Comparison of ENCODE assay signal across 8 mouse cellular contexts in genomic region chrX:144317548-144318163, GRCm38 (mm10). TPM values are rescaled to one million over a fixed set of nuclear protein-coding genes. Genes with fewer than 3 reads are reported as not detected.
DNase-seq lines count a peak whose midpoint lies in the region; ATAC-seq and TF ChIP-seq lines count a peak whose summit lies in the region.

Alg13 (plus strand) TSS chrX:144317804.

- no peak for TF ChIP-seq RAD21 in CH12.LX (IDR thresholded peaks at IDR 0.05; ENCODE audit: low read depth, low read length)

- DNase-seq in CH12.LX (ENCODE audit: extremely low read depth), result peak; percentile 59
- peak; percentile 40 for DNase-seq in c-Kit-positive CD71-positive TER-119-negative erythroid progenitor cells, embryonic 14.5 days (ENCODE audit: low read depth)
- peak; percentile 89 for DNase-seq in forebrain, embryonic 11.5 days (ENCODE audit: low spot score)
- peak; percentile 83 to 90 for DNase-seq in kidney, postnatal 36 days
- peak; percentile 49 to 56 (median 54) for DNase-seq in liver, embryonic 14.5 days (ENCODE audit: low read depth in 3 of 3, low spot score in 3 of 3)
- DNase-seq in neural tube, embryonic 11.5 days (ENCODE audit: low spot score), result peak; percentile 84

- peak within 1 kb of the TSS; percentile 90 for H3K9ac ChIP-seq in CH12.LX (ENCODE audit: insufficient read depth, low read depth)
- peak within 1 kb of the TSS; percentile 56 for H3K9ac ChIP-seq in forebrain, embryonic 11.5 days (ENCODE audit: low read length)
- peak within 1 kb of the TSS; percentile 82 for H3K9ac ChIP-seq in heart, embryonic 16.5 days (ENCODE audit: low read length)
- H3K9ac ChIP-seq in liver, embryonic 14.5 days (replicated peaks), result peak within 1 kb of the TSS; percentile 71
- peak within 1 kb of the TSS; percentile 58 for H3K9ac ChIP-seq in neural tube, embryonic 11.5 days (ENCODE audit: low read length)
- peak within 1 kb of the TSS; percentile 78 for H3K9ac ChIP-seq in stomach, embryonic 16.5 days (ENCODE audit: low read length)

- H3K27ac ChIP-seq in CH12.LX (ENCODE audit: insufficient read depth, low read depth), result peak within 1 kb of the TSS; percentile 65
- no peak within 1 kb of the TSS for H3K27ac ChIP-seq in forebrain, embryonic 11.5 days (ENCODE audit: low read depth, low read length)
- peak within 1 kb of the TSS; percentile 57 for H3K27ac ChIP-seq in heart, embryonic 16.5 days (ENCODE audit: low read length)
- peak within 1 kb of the TSS; percentile 10; the same call in 1 of the 2 replicates for H3K27ac ChIP-seq in liver, embryonic 14.5 days
- H3K27ac ChIP-seq in neural tube, embryonic 11.5 days (ENCODE audit: low read depth, low read length), result no peak within 1 kb of the TSS
- H3K27ac ChIP-seq in stomach, embryonic 16.5 days (ENCODE audit: low read length), result peak within 1 kb of the TSS; percentile 49

- H3K9me3 ChIP-seq in CH12.LX (replicated peaks; ENCODE audit: low read length), result no peaks in the 10 kb centered on the region
- no peaks in the 10 kb centered on the region for H3K9me3 ChIP-seq in forebrain, embryonic 11.5 days (ENCODE audit: control insufficient read depth, low read length)
- no peaks in the 10 kb centered on the region for H3K9me3 ChIP-seq in heart, embryonic 16.5 days (replicated peaks; ENCODE audit: control insufficient read depth, low read length)
- H3K9me3 ChIP-seq in liver, embryonic 14.5 days (ENCODE audit: control insufficient read depth, low read length), result no peaks in the 10 kb centered on the region
- H3K9me3 ChIP-seq in neural tube, embryonic 11.5 days (ENCODE audit: control insufficient read depth, low read length), result no peaks in the 10 kb centered on the region
- H3K9me3 ChIP-seq in stomach, embryonic 16.5 days (replicated peaks; ENCODE audit: control insufficient read depth, low read length), result no peaks in the 10 kb centered on the region

- WGBS in forebrain, embryonic 11.5 days, result 21% methylated on average over 44 of the region's 47 CpGs
- 9% methylated on average over 46 of the region's 47 CpGs for WGBS in heart, embryonic 16.5 days
- 12% methylated on average over 40 of the region's 47 CpGs for WGBS in liver, embryonic 14.5 days (ENCODE audit: insufficient replicate concordance)
- 10% methylated on average over 39 of the region's 47 CpGs for WGBS in neural tube, embryonic 11.5 days
- 13% methylated on average over 47 of the region's 47 CpGs for WGBS in stomach, embryonic 16.5 days

- dilution Hi-C loops in CH12.LX (cut with MboI; ENCODE audit: extremely low pct_ligation_motif_present, extremely low pct_unique_long_range_greater_than_20kb, low sequenced_read_pairs), result no loop called here

- ATAC-seq in forebrain, embryonic 11.5 days (replicated peaks; ENCODE audit: low FRiP score), result peak; percentile 93
- ATAC-seq in heart, embryonic 16.5 days (replicated peaks; ENCODE audit: extremely low read depth, insufficient read depth, low FRiP score), result peak; percentile 89
- ATAC-seq in liver, embryonic 14.5 days (ENCODE audit: insufficient read depth), result peak; percentile 87
- ATAC-seq in neural tube, embryonic 11.5 days (ENCODE audit: insufficient read depth, low FRiP score, low TSS enrichment), result peak; percentile 92
- ATAC-seq in stomach, embryonic 16.5 days (ENCODE audit: insufficient read depth, low FRiP score), result peak; percentile 89

- peak within 1 kb of the TSS; percentile 65 to 99 (median 75) for H3K4me3 ChIP-seq in CH12.LX (replicated peaks in 1 of 3; ENCODE audit: low read depth in 2 of 3, low read length in 2 of 3, poor library complexity in 1 of 3)
- H3K4me3 ChIP-seq in forebrain, embryonic 11.5 days (ENCODE audit: low read depth, low read length), result peak within 1 kb of the TSS; percentile 57
- H3K4me3 ChIP-seq in heart, embryonic 16.5 days (ENCODE audit: low read length), result peak within 1 kb of the TSS; percentile 63
- H3K4me3 ChIP-seq in liver, embryonic 14.5 days (ENCODE audit: insufficient read depth in 1 of 2, low read depth in 2 of 2, low read length in 2 of 2), result peak within 1 kb of the TSS; percentile 72 to 80
- peak within 1 kb of the TSS; percentile 57 for H3K4me3 ChIP-seq in neural tube, embryonic 11.5 days (ENCODE audit: low read depth, low read length)
- peak within 1 kb of the TSS; percentile 67 for H3K4me3 ChIP-seq in stomach, embryonic 16.5 days (replicated peaks; ENCODE audit: low read length)

- TF ChIP-seq EP300 in CH12.LX (IDR thresholded peaks at IDR 0.05; ENCODE audit: low read length), result no peak
- no peak for TF ChIP-seq EP300 in liver, embryonic 14.5 days (IDR thresholded peaks at IDR 0.05; ENCODE audit: low read depth)

- peaks cover 17% of the 10 kb centered on the region for H3K79me2 ChIP-seq in CH12.LX (replicated peaks; ENCODE audit: control insufficient read depth, extremely low read depth, insufficient read depth, poor library complexity, severe bottlenecking)

- peak within 1 kb of the TSS; percentile 67 for H3K4me2 ChIP-seq in CH12.LX (ENCODE audit: insufficient read depth, low read depth, poor library complexity, severe bottlenecking)
- peak within 1 kb of the TSS; percentile 70 for H3K4me2 ChIP-seq in forebrain, embryonic 11.5 days (ENCODE audit: low read depth, low read length, severe bottlenecking)
- peak within 1 kb of the TSS; percentile 93 for H3K4me2 ChIP-seq in heart, embryonic 16.5 days (ENCODE audit: low read depth, low read length)
- H3K4me2 ChIP-seq in liver, embryonic 14.5 days (ENCODE audit: low read depth), result peak within 1 kb of the TSS; percentile 82
- H3K4me2 ChIP-seq in neural tube, embryonic 11.5 days (ENCODE audit: low read depth), result peak within 1 kb of the TSS; percentile 79
- peak within 1 kb of the TSS; percentile 78 for H3K4me2 ChIP-seq in stomach, embryonic 16.5 days (ENCODE audit: low read depth, low read length)

- H3K27me3 ChIP-seq in CH12.LX (replicated peaks), result no peaks in the 10 kb centered on the region
- H3K27me3 ChIP-seq in forebrain, embryonic 11.5 days (ENCODE audit: control insufficient read depth, insufficient read depth, low read length), result no peaks in the 10 kb centered on the region
- no peaks in the 10 kb centered on the region for H3K27me3 ChIP-seq in heart, embryonic 16.5 days (ENCODE audit: control insufficient read depth, insufficient read depth, low read length)
- H3K27me3 ChIP-seq in liver, embryonic 14.5 days (ENCODE audit: control insufficient read depth, insufficient read depth, low read length), result no peaks in the 10 kb centered on the region
- no peaks in the 10 kb centered on the region for H3K27me3 ChIP-seq in neural tube, embryonic 11.5 days (ENCODE audit: control insufficient read depth, insufficient read depth, low read length)
- H3K27me3 ChIP-seq in stomach, embryonic 16.5 days (ENCODE audit: control insufficient read depth, insufficient read depth, low read length), result no peaks in the 10 kb centered on the region

- in situ Hi-C loops in CH12.LX (cut with MboI; ENCODE audit: low pct_ligation_motif_present, low pct_unique_long_range_greater_than_20kb, low sequenced_read_pairs), result no loop called here

- peak; percentile 61; the same call in 1 of the 2 replicates for TF ChIP-seq POLR2A in CH12.LX (IDR thresholded peaks at IDR 0.05; ENCODE audit: low read depth, low read length)

- no peak for TF ChIP-seq CTCF in CH12.LX (conservative IDR thresholded peaks at IDR 0.05 in 1 of 2, IDR thresholded peaks at IDR 0.05 in 1 of 2; ENCODE audit: low read depth in 2 of 2, low read length in 2 of 2)
- no peak for TF ChIP-seq CTCF in liver, embryonic 14.5 days (IDR thresholded peaks at IDR 0.05; ENCODE audit: low read depth)

- peaks cover 0 to 3% of the 10 kb centered on the region in 2 experiments for H3K36me3 ChIP-seq in CH12.LX (replicated peaks in 1 of 2; ENCODE audit: control insufficient read depth in 1 of 2, insufficient read depth in 1 of 2, low read length in 1 of 2)
- no peaks in the 10 kb centered on the region for H3K36me3 ChIP-seq in forebrain, embryonic 11.5 days (ENCODE audit: control insufficient read depth, insufficient read depth, low read length)
- H3K36me3 ChIP-seq in heart, embryonic 16.5 days (ENCODE audit: control insufficient read depth, insufficient read depth), result no peaks in the 10 kb centered on the region
- no peaks in the 10 kb centered on the region for H3K36me3 ChIP-seq in liver, embryonic 14.5 days (replicated peaks; ENCODE audit: control insufficient read depth, insufficient read depth, low read depth)
- no peaks in the 10 kb centered on the region for H3K36me3 ChIP-seq in neural tube, embryonic 11.5 days (ENCODE audit: control insufficient read depth, insufficient read depth, low read length)
- H3K36me3 ChIP-seq in stomach, embryonic 16.5 days (ENCODE audit: control insufficient read depth, insufficient read depth, low read length), result no peaks in the 10 kb centered on the region

- peaks cover 6 to 18% of the 10 kb centered on the region in 2 experiments; a peak in 2 of 4 replicates for H3K4me1 ChIP-seq in CH12.LX (ENCODE audit: control insufficient read depth in 1 of 2, insufficient read depth in 2 of 2)
- H3K4me1 ChIP-seq in forebrain, embryonic 11.5 days (replicated peaks; ENCODE audit: control insufficient read depth, insufficient read depth, low read length), result no peaks in the 10 kb centered on the region
- H3K4me1 ChIP-seq in heart, embryonic 16.5 days (ENCODE audit: control insufficient read depth, insufficient read depth, low read length), result no peaks in the 10 kb centered on the region
- peaks cover 0 to 6% of the 10 kb centered on the region in 2 experiments; a peak in 2 of 4 replicates for H3K4me1 ChIP-seq in liver, embryonic 14.5 days (replicated peaks; ENCODE audit: control insufficient read depth in 2 of 2, insufficient read depth in 2 of 2, low read length in 1 of 2)
- H3K4me1 ChIP-seq in neural tube, embryonic 11.5 days (ENCODE audit: control insufficient read depth, insufficient read depth, low read length), result no peaks in the 10 kb centered on the region
- no peaks in the 10 kb centered on the region for H3K4me1 ChIP-seq in stomach, embryonic 16.5 days (ENCODE audit: control insufficient read depth, insufficient read depth, low read length)

TF ChIP-seq in CH12.LX, 34 proteins besides CTCF, POLR2A, EP300 and RAD21 (continues in another document):
- no peak for TF ChIP-seq RCOR1 (conservative IDR thresholded peaks at IDR 0.05; ENCODE audit: low read depth, low read length)
- no peak for TF ChIP-seq JUN (IDR thresholded peaks at IDR 0.05; ENCODE audit: insufficient read depth, low read depth, low read length)
- no peak for TF ChIP-seq ETS1 (conservative IDR thresholded peaks at IDR 0.05; ENCODE audit: low read depth, low read length)
- no peak for TF ChIP-seq POLR2AphosphoS2 (IDR thresholded peaks at IDR 0.05; ENCODE audit: low read depth, low read length)

RNA-seq across cellular contexts. Expression of gene Alg13, which starts in this region (rescaled TPM):
- total RNA-seq in CH12.LX (2012; rRNA removed) (15.4 and 18.3 TPM in 2 replicates), CH12.LX (2014; rRNA removed) (17.0 and 22.4 TPM in 2 replicates)
- 13.8 and 18.6 TPM in 2 replicates for polyA plus RNA-seq in CH12.LX (2012; ENCODE audit: insufficient read length, low read depth)
- 27.8 and 32.7 TPM in 2 replicates for polyA plus RNA-seq in forebrain, embryonic 11.5 days (2014; fragmentation: Nextera tagmentation; extraction: Ambion mirVana)
- polyA plus RNA-seq in heart, embryonic 16.5 days (2015; fragmentation: Nextera tagmentation; extraction: Ambion mirVana), result 10.3 and 11.4 TPM in 2 replicates
- polyA plus RNA-seq in liver, embryonic 14.5 days (2012; rRNA removed), result 5.2 and 6.8 TPM in 2 replicates
- polyA plus RNA-seq in liver, embryonic 14.5 days (2014; fragmentation: Nextera tagmentation; extraction: Ambion mirVana), result 9.5 and 9.8 TPM in 2 replicates
- 26.2 and 28.0 TPM in 2 replicates for polyA plus RNA-seq in neural tube, embryonic 11.5 days (2014; fragmentation: Nextera tagmentation; extraction: Ambion mirVana)
- 15.0 and 15.5 TPM in 2 replicates for polyA plus RNA-seq in stomach, embryonic 16.5 days (2015; fragmentation: Nextera tagmentation; extraction: Ambion mirVana)

Comparison
In these comparisons a context has a peak if more than half of its experiments do, and no peak if none do; other contexts are left out.
1. H3K27ac ChIP-seq: peak in CH12.LX (single experiment), heart, embryonic 16.5 days (single experiment), liver, embryonic 14.5 days (single experiment) and stomach, embryonic 16.5 days (single experiment); none in forebrain, embryonic 11.5 days (single experiment) and neural tube, embryonic 11.5 days (single experiment).
2. Peak in every context shown above with its lines, with median percentiles within 50 percentile points of each other: DNase-seq, H3K4me2 ChIP-seq, H3K4me3 ChIP-seq, H3K9ac ChIP-seq and ATAC-seq.